Mouse (Mus musculus): Measurements from ENCODE around the gene Nceh1.

Nceh1 gene

DNA sequence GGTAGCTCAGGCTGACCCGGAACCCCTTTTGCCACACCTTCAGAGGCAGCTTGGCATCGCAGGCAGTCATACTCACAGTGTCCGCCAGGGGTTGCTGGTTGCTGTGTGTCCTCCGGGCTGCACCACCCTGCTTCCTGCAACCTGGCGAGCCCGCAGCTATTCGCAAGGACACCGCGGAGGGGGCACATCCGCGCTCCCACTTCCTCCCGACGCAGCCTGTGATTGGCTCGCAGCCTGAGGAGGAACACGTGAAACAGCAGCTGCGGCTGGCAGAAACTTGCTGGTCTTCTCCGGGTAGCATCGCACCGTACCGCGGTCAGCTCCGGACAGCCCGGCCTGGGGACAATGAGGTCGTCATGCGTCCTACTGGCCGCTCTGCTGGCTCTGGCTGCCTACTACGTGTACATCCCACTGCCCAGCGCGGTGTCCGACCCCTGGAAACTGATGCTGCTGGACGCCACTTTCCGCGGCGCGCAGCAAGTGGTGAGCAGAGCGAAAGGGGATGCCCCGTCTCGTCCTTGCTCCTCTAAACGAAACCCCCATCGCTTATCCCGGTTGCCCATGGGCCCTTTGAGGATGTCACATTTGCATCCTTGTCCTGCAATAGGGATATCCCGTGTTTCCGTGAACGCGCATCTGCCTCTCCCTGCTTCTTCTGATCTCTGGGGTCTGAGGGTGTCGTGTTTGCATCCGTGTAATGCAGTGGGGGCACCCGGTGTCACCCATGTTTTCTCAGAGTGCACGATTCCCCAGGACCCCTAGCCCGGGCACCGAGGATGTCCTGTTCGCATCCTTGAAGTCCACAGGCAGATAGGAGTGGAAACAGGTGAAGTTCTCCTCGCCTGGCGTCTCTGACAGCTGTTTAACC is at the start of gene Nceh1:
Gene Nceh1 (plus strand): TSS at position 233 of the 868 bp plus-strand sequence.
- peak; percentile 91 to 94 for DNase-seq (ENCODE audit: low spot score in 2 of 2)

DNA sequence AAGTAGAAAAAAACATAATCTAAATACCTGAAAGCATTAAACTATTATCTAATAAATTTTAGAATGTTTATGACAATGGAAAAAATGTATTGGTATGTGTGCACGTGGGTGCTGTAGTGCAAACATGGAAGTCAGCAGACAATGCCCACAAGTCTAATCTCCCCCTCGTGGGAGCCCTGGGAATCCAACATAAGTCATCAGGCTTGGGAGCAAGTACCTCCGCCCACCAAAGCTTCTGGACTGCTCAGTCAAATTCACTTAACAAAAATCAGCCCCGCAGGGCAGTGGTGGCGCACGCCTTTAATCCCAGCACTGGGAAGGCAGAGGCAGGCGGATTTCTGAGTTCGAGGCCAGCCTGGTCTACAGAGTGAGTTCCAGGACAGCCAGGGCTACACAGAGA is 42.7 kb upstream of the Nceh1 start:
- no peak for DNase-seq (ENCODE audit: low spot score in 2 of 2)

DNA sequence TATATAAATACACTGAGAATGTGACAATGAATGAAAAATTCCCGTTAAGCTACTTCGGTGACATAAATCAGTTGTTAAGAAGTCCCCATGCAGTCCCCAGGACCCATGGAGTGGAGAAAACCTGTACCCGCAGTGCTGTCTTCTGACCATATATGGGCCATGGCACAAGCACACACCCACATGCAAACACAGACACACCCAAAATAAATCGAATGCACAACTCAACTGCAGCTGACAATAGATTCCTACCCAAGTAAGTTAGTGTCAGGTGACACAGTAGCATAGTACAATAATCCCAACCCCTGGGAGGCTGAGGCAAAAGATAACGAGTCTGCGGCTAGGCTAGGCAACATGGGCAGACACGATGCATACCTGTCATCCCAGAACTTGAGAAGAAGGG is 39.2 kb upstream of the Nceh1 start:
- DNase-seq (ENCODE audit: low spot score in 2 of 2), result no peak

DNA sequence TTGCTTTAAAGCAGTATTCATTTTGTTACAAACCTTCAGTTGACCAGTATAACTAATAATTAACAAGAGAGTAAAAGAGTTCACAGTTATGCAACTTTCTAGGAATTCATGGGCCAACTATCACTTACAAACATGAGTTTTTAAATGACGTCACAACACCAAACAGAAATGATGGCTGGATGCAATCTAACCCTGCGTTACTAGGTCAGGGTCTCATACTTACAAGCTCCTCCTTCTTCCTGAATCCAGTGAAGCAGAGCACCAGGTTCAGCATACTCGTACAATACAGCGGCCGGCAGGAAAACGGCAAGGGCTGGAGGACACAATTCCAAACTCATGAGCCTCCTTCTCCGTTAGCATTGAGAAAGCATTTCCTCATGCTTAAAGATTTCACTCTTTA is 37.0 kb upstream of the Nceh1 start:
- no peak for DNase-seq (ENCODE audit: low spot score in 2 of 2)

DNA sequence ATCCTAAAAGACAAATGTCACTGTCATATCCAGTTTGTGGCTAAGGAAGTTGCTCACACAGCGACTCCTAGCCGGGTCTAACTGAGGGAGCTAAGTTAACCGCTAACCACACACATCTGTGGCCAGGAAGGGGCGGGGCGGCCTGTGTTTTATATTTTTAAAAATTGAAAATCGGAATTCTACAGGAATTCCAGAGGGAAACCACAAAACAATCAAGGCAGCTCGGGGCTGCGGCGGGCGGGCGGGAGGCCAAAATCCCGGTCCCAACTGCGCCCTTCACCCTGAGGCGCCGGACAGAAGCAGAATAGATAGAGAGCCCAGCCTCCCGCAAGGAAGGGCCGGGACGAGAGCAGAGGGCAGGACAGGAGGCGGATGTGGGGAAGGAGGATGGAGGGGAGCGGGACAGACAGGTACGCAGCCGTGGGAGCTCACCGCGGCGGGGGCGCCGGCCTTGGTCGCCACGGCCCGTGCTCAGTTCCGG is 29.5 kb upstream of the Nceh1 start:
- DNase-seq (ENCODE audit: low spot score in 2 of 2), result peak; percentile 7 to 13

DNA sequence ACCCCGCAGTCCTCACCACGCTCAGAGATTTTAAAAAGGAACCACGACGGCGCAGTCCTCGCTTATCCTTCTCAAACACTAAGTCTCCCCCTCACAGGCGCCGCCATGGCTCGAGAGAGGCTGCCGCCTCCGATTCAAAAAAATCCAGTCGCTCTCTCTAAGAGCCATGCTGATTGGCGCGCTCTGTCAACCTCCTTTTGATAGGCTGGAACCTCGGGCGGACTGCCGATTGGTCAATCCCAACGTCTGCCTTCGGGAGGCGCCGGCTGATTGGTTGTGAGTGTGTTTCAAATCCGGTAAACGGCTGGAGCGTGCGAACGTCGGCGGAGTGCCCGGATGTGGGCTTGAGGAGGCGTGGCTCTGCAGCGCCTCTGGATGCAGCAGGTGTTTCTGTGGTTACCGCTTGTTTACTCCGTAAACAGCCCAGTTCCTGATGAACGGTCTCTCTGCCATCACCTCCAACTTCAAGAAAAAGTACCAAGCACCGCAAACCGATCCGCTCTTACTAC is 29.0 kb upstream of the Nceh1 start, which contains the start of gene Ect2:
Gene Ect2 (minus strand): TSS at position 178 of the 509 bp plus-strand sequence.
- DNase-seq (ENCODE audit: low spot score in 2 of 2), result peak; percentile 98 to 99

DNA sequence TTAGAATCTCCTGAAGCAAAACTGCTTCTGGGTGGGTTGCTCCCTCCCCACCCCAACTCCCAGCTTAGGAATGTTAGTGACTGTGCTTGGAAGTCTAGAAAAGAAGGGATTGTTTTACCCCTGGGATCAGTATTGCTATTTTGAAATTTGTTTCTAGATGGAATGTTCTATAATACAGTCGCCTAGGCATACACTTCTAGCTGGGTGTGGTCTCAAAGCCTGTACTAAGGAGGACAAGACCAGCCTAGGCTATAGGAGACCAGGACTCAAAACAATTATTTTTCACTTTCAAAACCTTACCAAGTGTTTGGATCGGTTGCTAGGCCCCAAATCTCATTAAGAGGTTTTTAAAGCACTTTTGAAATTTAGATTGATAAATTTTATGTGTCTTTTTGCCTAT is 28.5 kb upstream of the Nceh1 start:
- no peak for DNase-seq (ENCODE audit: low spot score in 2 of 2)

DNA sequence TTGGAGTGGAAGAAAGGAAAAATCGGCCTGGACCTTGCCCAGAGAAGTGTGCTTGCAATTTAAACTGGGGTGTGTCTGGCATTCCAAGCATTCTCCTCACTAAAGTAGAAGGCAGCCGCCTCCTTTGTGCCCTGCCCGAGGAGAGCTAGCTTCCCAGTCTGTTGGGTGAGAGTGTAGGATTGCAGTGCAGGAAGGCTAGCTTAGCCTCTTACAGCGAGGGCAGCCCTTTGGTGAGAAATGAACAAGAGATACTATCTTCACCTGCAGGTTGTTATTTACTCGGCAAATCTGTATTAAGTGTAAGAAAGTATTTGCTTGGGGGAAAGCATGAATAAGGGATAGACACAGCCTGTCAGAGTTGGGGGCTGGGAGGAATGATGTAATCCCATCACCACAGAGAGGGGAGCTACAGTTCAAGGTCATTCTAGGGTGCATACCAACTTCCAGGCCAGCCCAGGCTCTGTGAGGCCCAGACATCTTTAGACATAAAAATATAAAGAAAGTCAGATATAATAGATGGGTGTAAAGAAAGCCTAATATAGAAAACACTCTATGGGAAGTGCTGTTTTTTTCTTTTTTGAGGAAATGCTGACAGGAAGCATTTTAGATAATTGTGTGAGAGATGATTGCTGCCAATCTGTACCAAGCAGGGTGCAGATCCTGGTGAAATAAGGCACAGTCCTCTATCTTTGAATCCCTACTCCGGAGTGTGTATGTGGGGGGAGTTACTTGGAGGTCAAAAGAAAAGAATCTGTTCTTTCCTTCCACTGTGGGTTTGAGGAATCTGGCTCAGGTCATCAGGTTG is 27.5 kb upstream of the Nceh1 start:
- DNase-seq (ENCODE audit: low spot score in 2 of 2), result no peak

DNA sequence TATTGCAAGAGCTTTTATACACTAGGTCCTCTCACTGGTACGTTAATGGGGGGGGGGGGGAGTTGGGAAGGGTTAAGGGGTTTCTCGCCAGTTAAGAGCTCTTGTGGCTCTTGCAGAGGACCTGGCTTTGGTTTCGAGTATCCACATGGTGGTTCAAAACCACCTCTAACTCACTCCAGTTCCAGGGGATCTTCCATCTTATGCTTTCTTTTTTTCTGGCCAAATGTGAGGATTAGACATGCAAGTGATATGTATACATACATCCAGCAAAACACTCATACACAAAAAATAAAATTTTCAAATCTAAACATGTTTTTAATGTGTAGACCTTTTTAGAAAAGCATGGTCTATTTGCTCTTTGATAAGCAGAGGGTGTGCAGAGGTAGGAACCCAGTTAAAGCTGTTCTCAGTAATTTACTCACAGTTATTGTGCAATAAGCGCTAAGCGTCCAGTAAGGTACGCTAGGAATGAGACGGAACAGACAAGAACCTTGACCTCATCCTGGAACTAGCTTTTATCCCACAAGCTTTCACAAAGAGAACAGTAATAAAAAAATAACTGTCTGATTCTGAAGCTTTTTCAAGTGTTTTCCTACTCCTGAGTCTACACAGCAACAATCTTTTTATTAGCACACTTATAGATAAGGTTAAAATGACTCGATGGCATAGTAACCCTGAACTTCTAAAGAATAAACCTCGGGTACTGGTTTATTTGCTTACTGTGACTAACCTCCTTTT is 26.7 kb upstream of the Nceh1 start:
- no peak for DNase-seq (ENCODE audit: low spot score in 2 of 2)

DNA sequence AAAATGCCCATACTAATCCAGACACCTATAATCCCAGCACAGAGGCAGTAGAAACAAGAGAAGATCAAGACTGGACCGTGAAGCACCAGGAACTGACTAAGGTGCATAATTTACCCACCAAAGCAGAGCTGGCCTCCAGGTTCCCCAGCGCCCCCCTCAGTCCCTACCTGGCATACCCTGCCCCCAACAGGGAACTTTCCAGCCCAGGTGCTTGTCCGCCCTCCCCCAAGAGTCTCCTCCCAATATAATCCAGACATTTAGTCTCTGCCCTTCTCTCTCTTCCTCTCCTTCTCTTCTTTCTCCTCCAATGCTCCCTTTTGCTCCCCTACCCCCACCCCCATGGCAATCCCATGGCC is 26.2 kb upstream of the Nceh1 start:
- DNase-seq (ENCODE audit: low spot score in 2 of 2), result no peak

DNA sequence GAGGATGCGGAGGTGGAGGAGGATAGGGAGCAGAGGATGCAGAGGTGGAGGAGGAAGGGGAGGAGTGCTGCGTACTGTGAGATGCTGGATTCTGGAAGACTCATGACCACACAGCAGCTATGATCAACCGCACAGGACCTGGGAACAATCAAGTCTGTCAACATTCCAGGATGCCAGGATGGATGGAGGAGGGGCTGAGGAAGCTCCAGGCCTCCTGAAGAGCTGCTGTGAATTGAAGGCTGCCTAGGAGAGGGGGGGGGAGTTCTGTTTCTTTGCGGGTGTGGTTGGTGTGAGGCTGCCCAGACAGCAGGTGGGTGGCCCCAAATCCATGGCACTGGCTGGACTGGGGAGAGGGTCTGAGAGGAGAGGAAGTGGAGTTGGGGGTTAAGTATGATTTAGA is 23.9 kb upstream of the Nceh1 start:
- no peak for DNase-seq (ENCODE audit: low spot score in 2 of 2)

DNA sequence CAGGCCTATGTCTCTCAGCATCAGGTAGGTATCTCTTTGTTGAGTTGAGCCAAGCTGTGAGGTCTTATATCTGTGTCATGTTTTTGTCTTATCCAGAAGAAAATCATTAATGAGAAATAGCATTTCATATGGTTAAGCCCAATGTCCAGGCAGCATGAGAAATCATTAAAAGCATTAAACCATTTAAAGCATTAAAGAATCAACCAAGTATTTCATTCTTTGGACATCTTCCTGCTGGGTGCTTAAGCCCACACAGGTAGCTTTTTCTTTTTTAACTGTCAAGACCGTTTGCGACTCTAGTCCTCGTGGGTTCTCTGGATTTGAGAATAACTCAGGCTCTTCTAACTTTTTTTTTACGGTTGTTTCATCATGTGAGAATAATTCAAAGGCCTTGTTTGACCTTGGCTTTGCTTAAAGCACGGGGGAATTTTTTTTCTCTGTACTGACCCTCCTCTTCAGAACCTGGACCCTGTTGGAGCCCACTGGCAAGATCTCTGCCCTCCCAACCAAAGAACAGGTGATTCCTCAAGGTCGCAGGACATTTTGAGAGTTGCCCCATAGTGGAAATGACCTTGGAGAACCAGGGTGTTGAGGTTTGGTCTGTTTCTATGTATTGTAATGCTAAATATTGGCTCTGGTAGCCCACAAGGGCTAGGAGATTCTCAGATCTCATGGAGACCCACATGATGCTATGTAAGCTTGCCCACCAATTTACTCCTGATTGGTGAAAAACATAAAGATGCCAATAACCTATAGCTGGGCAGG is 20.9 kb upstream of the Nceh1 start:
- no peak for DNase-seq (ENCODE audit: low spot score in 2 of 2)

DNA sequence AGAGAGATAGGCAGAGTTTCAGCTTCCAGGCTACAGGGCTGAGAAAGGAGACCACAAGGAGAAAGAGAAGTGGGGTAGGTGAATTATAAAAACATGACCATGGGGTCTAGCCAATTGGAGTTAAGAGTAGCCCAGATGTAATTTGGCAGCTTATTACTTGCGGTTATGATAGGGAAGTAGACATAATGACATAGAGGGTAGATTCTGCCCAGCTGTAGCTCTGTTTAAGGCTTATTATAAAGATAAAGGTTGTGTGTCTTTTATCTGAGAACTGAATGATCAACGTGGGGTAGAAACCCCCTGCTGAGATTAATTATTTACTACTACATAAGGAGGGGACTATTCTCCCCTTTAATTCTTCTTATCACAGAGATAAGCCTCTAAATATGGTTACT is 20.4 kb upstream of the Nceh1 start:
- no peak for DNase-seq (ENCODE audit: low spot score in 2 of 2)

DNA sequence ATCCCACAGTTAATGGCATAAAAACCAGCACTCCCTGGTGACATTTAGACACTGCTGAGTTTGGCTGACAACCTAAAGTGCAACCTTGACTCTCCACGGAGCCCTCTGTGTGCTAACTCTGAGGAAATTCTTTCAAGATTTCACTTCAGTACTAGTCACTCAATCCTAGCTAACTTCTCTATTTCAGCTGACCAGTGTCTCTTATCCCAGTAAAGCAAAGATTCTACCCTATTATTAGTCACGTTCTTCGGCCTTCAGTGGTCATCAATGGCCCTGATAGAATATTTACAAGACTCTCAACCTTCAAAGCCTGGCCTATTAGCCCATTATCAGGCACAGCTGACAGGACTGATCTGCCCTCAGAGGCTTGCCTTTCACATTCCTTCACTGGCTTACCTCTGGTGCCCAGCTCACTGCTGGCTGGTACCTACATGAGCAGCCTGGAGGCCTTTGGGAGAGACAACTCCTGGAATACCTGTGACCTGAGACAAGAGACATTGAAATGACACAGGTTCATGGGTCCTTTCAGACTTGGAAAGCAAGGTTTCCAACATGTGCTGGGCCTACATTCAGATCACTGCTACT is 17.2 kb upstream of the Nceh1 start:
- no peak for DNase-seq (ENCODE audit: low spot score in 2 of 2)

DNA sequence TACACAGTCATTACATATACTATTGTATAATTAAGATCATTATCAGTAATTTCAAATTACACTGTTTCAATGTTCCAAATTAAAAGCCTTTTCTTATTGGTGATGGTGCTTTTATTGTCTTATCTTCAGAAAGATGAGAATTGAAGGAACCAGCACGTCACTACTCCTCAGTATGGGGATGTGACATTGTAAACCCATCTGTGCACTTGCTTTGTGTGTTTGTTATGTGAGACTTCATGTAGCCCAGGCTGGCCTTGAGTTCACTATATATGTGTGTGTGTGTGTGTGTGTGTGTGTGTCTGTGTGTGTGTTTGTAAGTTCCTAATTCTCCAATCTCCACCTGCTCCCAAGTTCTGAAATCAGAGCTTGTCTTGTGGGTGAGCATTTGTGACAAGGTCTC is 12.5 kb upstream of the Nceh1 start:
- no peak for DNase-seq (ENCODE audit: low spot score in 2 of 2)

DNA sequence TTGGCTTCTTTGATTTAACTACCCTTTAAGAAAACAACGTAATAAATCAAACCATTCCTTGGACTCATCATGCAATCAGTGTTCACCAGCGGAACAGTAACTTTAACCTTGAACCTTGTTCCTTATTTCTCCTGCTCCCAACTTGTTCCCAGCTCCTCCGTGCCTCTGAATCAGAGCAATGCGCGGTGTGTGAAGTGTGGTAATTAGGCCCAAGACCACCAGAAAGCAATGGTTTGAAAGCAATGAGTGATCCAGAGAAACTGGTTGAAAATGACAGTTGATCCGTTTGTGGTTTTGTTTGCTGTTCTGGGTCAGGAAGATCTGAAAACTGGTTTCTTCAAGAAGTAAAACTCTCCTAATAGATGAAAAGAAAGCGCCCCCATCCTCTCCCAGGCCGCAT is 3.1 kb upstream of the Nceh1 start:
- DNase-seq (ENCODE audit: low spot score in 2 of 2), result no peak

DNA sequence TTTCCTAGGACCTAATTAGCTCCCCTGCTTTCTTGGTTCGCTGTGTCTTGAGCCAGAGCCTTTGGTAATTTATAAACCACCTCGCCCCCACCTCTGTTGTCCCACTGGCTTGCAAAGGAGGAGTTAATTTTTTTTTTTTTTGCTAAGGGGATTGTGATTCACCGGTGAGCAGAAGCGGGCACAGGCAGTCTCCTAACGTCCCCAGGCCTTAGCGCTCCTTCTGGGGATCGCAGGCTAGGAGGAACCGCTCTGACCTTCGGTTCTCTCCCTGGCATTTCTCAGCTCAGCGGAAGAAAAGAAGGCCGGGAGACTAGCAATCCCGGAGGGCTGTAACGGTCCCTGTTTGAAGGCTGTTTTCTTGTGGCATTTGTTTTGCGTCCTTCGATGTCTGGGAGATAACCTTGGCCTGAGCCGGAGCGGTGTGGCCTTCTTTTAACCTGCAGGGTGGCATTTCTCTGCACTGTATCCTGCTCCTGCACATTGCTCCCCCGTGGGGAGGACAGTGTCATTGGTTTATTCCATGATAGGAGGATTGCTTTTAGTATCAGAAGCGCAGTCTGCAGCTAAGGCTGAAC is 923 bp downstream of the Nceh1 start:
- no peak for DNase-seq (ENCODE audit: low spot score in 2 of 2)

DNA sequence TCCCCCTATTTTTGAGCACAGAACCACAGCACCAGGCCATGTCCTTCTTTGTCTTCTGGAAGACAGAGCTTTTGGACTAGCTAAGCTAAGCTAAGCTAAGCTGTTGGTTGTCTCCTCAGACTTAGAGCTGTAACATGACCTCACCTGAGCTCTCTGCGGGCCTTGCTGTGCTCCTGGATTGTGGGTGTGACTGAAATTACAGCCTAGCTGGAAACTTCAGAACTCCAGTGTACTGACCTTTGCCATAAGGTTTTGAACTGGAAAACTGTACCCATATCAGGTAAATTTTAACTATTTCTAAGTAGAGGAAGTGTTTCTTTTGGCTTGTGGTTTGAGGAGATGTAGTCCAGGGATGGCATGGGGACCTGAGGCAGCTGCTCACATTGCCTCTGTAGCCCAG is 5.6 kb downstream of the Nceh1 start:
- DNase-seq (ENCODE audit: low spot score in 2 of 2), result no peak

DNA sequence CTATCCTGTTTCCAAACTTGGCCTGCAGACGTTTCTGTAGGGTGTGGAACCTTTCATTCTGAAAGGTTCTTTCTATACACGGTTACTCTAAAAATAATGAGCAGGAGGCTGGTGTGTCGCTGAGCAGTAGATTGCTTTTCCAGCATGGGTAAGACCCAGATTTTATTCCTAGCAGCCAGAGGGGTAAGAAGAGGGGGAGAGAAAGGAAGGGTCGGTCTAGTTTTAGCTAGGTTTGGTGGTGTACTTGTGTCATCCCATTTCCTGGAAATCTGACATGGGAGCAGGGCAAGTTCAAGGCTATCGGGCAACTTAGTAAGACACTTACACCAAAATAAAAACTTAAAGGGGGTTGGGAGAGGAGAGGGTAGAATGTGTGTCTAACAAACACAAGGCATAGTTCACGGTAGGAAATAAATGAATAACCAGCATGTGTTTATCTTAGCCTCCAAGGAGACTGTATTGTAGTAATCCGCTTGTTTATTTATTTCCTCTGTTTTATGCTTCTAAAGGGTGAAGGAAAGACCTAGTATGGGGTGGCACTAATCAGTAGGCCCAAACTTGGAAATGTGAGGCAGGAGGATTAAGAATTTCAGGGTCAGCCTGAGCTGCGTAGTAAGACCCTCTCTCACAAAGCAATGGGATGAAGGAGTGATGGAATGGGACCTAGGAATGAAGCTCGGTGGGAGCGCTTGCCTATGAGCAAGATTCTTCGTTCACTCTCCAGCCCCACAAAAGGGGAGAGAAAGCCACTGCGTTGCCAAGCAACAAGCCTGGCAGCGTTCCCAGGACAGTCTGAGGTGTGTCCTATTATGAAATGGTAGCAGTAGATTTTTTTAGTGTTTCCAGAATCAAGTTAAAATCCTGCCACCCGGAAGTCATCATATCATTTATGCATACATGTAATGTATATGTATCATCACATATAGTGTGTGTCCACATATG is 6.8 kb downstream of the Nceh1 start:
- DNase-seq (ENCODE audit: low spot score in 2 of 2), result no peak
